Mouse (Mus musculus) lung, postnatal 4 days (tissue): Measurements from ENCODE around the gene Asprv1.
A peak's percentile ranks its signal among the peaks of the same experiment; 100 is the strongest.

Experiments
- DNase-seq, 2 experiments: peaks; one replicate each; pipeline ENCODE4 v3.0.0; 2021

The Asprv1 gene

DNA sequence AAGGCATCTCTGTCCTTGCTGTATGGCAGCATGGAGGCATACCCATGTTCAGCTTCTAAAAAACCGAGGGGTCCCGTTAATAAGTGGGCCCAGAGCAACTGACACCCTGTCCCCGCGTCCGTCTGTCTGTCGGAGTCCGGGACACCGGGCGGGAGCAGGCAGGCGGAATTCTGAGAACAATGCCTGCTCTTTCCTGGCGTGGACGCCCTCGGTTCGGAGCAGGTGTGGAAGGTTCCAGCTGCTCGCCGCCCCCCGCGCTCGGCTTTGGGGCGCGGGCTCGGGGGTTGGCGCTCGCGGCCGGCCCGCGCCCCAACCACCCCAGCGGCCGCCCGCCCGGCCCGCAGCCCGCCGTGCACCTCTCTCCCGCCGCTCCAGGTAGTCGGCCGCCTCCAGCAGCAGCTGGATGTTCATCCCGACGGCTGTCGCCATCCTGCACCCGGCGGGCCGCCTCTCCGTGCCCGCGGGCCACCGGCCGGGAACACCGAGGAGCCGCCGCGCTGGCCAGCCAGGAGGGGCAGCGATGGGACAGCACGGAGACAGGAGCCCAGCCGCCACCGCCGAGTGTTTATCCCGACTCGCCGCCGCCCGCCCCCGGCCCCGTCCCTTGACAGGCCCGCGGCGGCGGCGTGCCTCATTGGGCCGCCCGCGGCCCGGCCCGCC, 40.7 kb downstream of the Asprv1 start, which contains the start of gene Mxd1:
Mxd1 (minus strand) TSS at position 582 of the 660 bp plus-strand sequence.
- DNase-seq: peak in 1 of 2 experiments; percentile 34

DNA sequence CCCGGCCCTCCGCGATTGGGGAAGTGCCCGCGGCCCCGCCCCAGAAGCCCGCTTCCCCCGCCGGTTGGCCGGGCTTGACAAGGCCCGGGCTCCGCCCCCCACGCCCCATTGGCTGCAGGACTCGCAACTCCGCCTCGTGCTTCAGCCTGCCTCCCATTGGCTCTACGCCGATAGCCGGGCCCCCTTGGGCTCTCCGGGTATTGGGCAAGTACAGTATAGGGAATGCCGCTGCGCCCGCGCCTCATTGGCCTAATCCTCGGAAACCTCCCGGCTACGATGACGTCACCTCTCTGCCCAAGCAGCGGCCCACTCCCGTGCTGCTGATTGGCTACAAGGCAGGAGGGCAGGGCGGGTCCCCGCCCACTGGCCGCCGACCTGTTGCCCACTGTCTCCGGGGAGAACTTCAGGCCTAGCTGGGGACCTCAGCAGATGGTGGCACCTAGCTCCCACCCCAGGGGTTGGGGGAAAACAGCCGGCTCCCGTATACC, 41.3 kb downstream of the Asprv1 start:
- DNase-seq: peak; percentile 100

DNA sequence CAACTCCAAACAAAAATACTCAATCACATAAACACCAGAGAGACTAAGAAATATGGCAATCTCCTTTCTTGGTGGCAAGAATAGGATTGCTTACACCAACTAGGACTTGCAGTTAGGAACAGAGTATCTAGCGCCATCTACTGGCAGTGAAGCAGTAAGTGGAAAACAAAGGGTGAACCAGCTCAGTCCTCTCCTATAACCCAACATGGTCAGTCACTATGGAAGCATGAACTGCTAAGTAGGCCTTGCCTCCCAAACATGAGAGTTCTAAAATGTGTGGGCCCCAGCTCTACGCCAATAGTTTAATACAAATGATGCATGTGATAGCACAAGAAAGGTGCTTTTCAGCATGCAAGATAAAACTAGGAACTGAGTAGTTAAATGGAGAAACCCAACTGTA, 42.9 kb downstream of the Asprv1 start:
- peak in 1 of 2 experiments; percentile 73 for DNase-seq

DNA sequence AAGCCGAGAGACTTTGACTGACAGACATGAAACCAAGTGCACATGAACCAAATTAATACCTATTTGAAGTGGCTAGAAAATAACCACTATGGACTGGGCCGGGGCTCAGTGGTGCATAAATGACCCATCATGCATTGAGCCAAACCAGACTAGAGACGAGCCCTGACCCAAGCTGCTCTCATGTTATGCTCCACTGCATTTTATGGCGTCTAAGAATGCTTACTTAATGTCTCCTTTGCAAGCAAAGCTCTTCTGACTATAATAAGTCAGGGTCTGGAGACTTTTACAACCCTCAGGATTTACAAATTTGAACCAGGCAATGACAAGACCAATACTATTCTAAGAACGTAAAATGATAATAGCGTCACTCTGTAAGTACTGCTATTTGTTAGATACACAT, 50.4 kb downstream of the Asprv1 start:
- DNase-seq: no peak
